24 mouse cellular contexts compared by ENCODE assay signal in the genomic region with DNA sequence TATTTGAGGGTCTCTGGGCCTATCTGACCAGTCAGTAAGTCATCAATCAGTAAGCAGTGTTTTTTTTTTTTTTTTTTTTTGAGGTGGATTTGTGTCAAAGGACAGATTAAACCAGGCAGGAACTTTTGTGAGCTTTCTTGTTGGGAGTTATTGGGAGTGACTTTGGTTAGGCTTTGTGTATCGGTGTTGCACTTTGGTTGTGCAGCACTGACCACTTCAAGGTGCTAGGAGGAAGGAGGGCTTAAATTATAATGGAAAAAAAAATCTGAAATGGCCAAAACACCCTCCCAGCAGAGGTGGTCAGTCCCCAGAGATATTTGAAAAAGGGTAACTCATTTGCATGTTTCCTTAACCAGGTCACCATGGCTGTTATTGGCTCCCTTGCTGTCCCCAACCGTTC.
"Had no signal": no experiment of that assay in that cellular context is flagged by ENCODE, and none has a peak within 500 bp of the region (broad histone marks: within the 10 kb centered on the region; RNA-seq: fewer than 3 reads in every experiment).

No protein-coding gene starts in this region.

- H3K4me3 ChIP-seq: heart, adult 2 months; heart, embryonic 13.5 days; heart, embryonic 15.5 days; hindbrain, embryonic 13.5 days; hindbrain, embryonic 15.5 days; kidney, embryonic 15.5 days; limb, embryonic 13.5 days; limb, embryonic 15.5 days had no signal

- H3K9ac ChIP-seq: heart, embryonic 13.5 days; heart, embryonic 15.5 days; hindbrain, embryonic 15.5 days; kidney, embryonic 15.5 days; limb, embryonic 15.5 days had no signal

- DNase-seq: gastrocnemius, postnatal 14 days; gastrocnemius, postnatal 36 days; heart, adult 2 months; heart, postnatal 14 days; heart, postnatal 36 days; kidney, adult 11 months; kidney, adult 2 months; kidney, adult 9 months; kidney, postnatal 14 days; kidney, postnatal 36 days; layer of hippocampus, adult 9-11 months; layer of hippocampus, postnatal 36 days; left cerebral cortex, postnatal 4 days had no signal

- ATAC-seq: hindbrain, postnatal 0 days; intestine, embryonic 16.5 days had no signal

- H3K27ac ChIP-seq: heart, adult 2 months; heart, embryonic 13.5 days; heart, embryonic 15.5 days; hindbrain, embryonic 13.5 days; hindbrain, embryonic 15.5 days; hindbrain, postnatal 0 days; kidney, postnatal 0 days had no signal

- H3K4me2 ChIP-seq: heart, embryonic 11.5 days; heart, embryonic 13.5 days; heart, embryonic 15.5 days; hindbrain, embryonic 13.5 days; hindbrain, embryonic 15.5 days; kidney, embryonic 15.5 days; limb, embryonic 15.5 days had no signal

- H3K9me3 ChIP-seq: heart, embryonic 13.5 days; heart, embryonic 15.5 days; hindbrain, embryonic 13.5 days; hindbrain, embryonic 15.5 days; kidney, embryonic 15.5 days; limb, embryonic 13.5 days; limb, embryonic 15.5 days had no signal

- H3K27me3 ChIP-seq: heart, embryonic 13.5 days; heart, embryonic 15.5 days; hindbrain, embryonic 13.5 days; hindbrain, embryonic 15.5 days; kidney, embryonic 15.5 days; limb, embryonic 13.5 days; limb, embryonic 15.5 days had no signal
